Mouse (Mus musculus): ENCODE measurements around the gene Srpk1. TPM values are rescaled to one million over a fixed set of nuclear protein-coding genes. Genes with fewer than 3 reads are reported as not detected.

Srpk1 gene
- polyA plus RNA-seq, 1 experiment from 2014 or later, result 117 TPM

GRCm38 (mm10) chr17:28546925-28547324 is 75.6 kb downstream of the Srpk1 start:
- Histone ChIP-seq H3K4me2 (replicated peaks) (no peak overlapping the region), H3K4me1 (no peaks in the 10 kb centered on the region), H3K27ac (replicated peaks) (no peak overlapping the region), H3K9ac (replicated peaks) (no peak overlapping the region), H3K9me3 (no peaks in the 10 kb centered on the region; the same call in 1 of the 2 replicates), H3K4me3 (no peak overlapping the region), H3K36me3 (no peaks in the 10 kb centered on the region), H3K27me3 (no peaks in the 10 kb centered on the region)
- no peak for ATAC-seq (ENCODE audit: low FRiP score, low read depth)
- WGBS, result 94% methylated on average over 1 of the region's 1 CpGs

- H3K9ac ChIP-seq (replicated peaks), result no peak overlapping the region
- H3K4me2 ChIP-seq (replicated peaks), result no peak overlapping the region
- no peak overlapping the region for H3K4me3 ChIP-seq
- H3K27me3 ChIP-seq, result no peaks in the 10 kb centered on the region
- WGBS, result 47% methylated on average over 12 of the region's 12 CpGs
- no peaks in the 10 kb centered on the region for H3K4me1 ChIP-seq
- no peak for ATAC-seq (ENCODE audit: low FRiP score, low read depth)
- no peaks in the 10 kb centered on the region for H3K36me3 ChIP-seq
- peaks cover 15% of the 10 kb centered on the region for H3K9me3 ChIP-seq
- H3K27ac ChIP-seq (replicated peaks), result no peak overlapping the region
These were observed 84.6 kb downstream of the Srpk1 start for GRCm38 (mm10) chr17:28537881-28538280.

Small RNAs within 50 kb of the gene (microRNA-seq; reads per million reads assigned to microRNA genes)
- not detected for gene Mir6969

Other genes with a start within 250 kb of the Srpk1 start
- gene Fkbp5, start 105.2 kb downstream of the Srpk1 start, polyA plus RNA-seq (2016; fragmentation: Nextera tagmentation; extraction: Ambion mirVana), result 32.7 and 38.2 TPM in 2 replicates
- gene Armc12, start 91.9 kb downstream of the Srpk1 start, polyA plus RNA-seq (2016; fragmentation: Nextera tagmentation; extraction: Ambion mirVana), result not detected in 2 replicates
- not detected in 2 replicates for gene Clpsl2, start 73.3 kb downstream of the Srpk1 start, polyA plus RNA-seq (2016; fragmentation: Nextera tagmentation; extraction: Ambion mirVana)
- not detected in 2 replicates for gene Clps, start 61.9 kb downstream of the Srpk1 start, polyA plus RNA-seq (2016; fragmentation: Nextera tagmentation; extraction: Ambion mirVana)
- 1.7 TPM in 2 replicates for gene Lhfpl5, start 47.1 kb downstream of the Srpk1 start, polyA plus RNA-seq (2016; fragmentation: Nextera tagmentation; extraction: Ambion mirVana)
- gene Slc26a8, start 67.5 kb upstream of the Srpk1 start, polyA plus RNA-seq (2016; fragmentation: Nextera tagmentation; extraction: Ambion mirVana), result 0.68 and 0.91 TPM in 2 replicates
- 36.6 and 40.7 TPM in 2 replicates for gene Mapk14, start 68.6 kb upstream of the Srpk1 start, polyA plus RNA-seq (2016; fragmentation: Nextera tagmentation; extraction: Ambion mirVana)
- 3.4 and 3.5 TPM in 2 replicates for gene AC170998.1, start 103.4 kb upstream of the Srpk1 start, polyA plus RNA-seq (2016; fragmentation: Nextera tagmentation; extraction: Ambion mirVana)
- 1.2 and 1.5 TPM in 2 replicates for gene Mapk13, start 146.6 kb upstream of the Srpk1 start, polyA plus RNA-seq (2016; fragmentation: Nextera tagmentation; extraction: Ambion mirVana)
- gene Brpf3, start 178.4 kb upstream of the Srpk1 start, polyA plus RNA-seq (2016; fragmentation: Nextera tagmentation; extraction: Ambion mirVana), result 15.0 and 17.3 TPM in 2 replicates
- gene Pnpla1, start 235.7 kb upstream of the Srpk1 start, polyA plus RNA-seq (2016; fragmentation: Nextera tagmentation; extraction: Ambion mirVana), result not detected in 2 replicates